Mouse (Mus musculus): ENCODE measurements at regions not wholly inside any gene's neighbourhood (a gene's known extent, or its start where the extent isn't known, plus 50 kb on each side); places are given as distances from the start of the nearest gene placed in this dataset.
A peak's percentile ranks its signal among the peaks of the same experiment; 100 is the strongest.

- Histone ChIP-seq H3K4me1 (ENCODE audit: control insufficient read depth, insufficient read depth, insufficient read length) (no peaks in the 10 kb centered on the region), H3K27ac (ENCODE audit: insufficient read depth, low read length) (no peak overlapping the region), H3K36me3 (ENCODE audit: control insufficient read depth, insufficient read depth, low read length) (no peaks in the 10 kb centered on the region), H3K4me3 (ENCODE audit: extremely low read depth, insufficient read depth, insufficient read length) (no peak overlapping the region), H3K27me3 (ENCODE audit: control insufficient read depth, insufficient read depth, low read length) (no peaks in the 10 kb centered on the region)
- TF ChIP-seq CTCF (IDR thresholded peaks at IDR 0.05; ENCODE audit: extremely low read depth, insufficient read depth, insufficient read length, insufficient replicate concordance) (no peak), POLR2A (IDR thresholded peaks at IDR 0.05; ENCODE audit: low read depth, low read length) (no peak)
- DNase-seq (ENCODE audit: low read depth in 1 of 2, low spot score in 2 of 2) = no peak
- WGBS = 91% methylated on average over 2 of the region's 2 CpGs
Measured at GRCm38 (mm10) chr1:35841626-35842025, 226.6 kb upstream of the Hs6st1 start.

DNA sequence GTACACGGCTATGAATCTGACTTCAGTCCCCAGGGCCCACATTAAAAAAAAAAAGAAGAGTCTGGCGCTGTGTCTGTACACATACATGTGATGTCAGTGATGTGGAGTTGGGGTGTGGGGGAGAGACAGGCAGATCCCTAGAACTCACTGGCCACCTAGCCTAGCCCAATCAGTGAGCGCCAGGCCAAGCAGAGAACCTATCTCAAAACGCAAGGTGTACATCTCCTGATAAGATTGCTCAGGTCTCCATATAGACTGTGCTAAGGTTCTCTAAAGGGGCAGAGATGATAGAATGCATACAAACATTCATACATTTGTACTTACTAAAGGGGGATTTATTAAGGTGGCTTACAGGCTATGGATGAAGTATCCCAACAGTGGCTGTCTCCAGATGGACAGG lies 225.5 kb upstream of the Hs6st1 start:
- 85% methylated on average over 4 of the region's 4 CpGs for WGBS

DNA sequence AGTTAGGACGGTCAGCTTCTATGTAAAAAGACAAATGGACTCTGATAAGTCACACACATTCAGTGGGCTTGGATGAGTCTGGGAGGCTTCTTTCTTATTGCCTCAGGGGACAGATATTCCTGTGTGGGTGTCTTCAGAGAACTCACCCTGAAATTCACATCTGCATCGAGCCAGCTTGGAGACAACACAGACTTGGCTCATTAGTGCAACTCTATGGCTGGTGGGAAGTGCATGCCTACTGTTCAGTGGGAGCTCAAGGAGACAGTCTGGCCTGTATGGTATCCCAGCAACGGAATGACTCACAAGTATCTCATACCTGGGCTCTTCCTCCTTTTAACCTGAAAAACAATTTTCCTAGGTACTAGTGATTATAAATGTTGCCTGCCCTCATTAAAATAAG lies 224.6 kb upstream of the Hs6st1 start:
- H3K4me3 ChIP-seq (ENCODE audit: extremely low read depth, insufficient read depth, insufficient read length) = no peak overlapping the region
- no peak for DNase-seq (ENCODE audit: low read depth in 1 of 2, low spot score in 2 of 2)
- H3K36me3 ChIP-seq (ENCODE audit: control insufficient read depth, insufficient read depth, low read length) = no peaks in the 10 kb centered on the region
- no peaks in the 10 kb centered on the region for H3K4me1 ChIP-seq (ENCODE audit: control insufficient read depth, insufficient read depth, insufficient read length)
- WGBS = 93% methylated on average over 3 of the region's 3 CpGs
- no peaks in the 10 kb centered on the region for H3K27me3 ChIP-seq (ENCODE audit: control insufficient read depth, insufficient read depth, low read length)
- no peak for TF ChIP-seq POLR2A (IDR thresholded peaks at IDR 0.05; ENCODE audit: low read depth, low read length)
- no peak overlapping the region for H3K27ac ChIP-seq (ENCODE audit: insufficient read depth, low read length)

More for the DNA sequence above, 225.5 kb upstream of the Hs6st1 start:
- Histone ChIP-seq H3K36me3 (ENCODE audit: control insufficient read depth, insufficient read depth, low read length) (no peaks in the 10 kb centered on the region), H3K4me3 (ENCODE audit: extremely low read depth, insufficient read depth, insufficient read length) (no peak overlapping the region), H3K4me1 (ENCODE audit: control insufficient read depth, insufficient read depth, insufficient read length) (no peaks in the 10 kb centered on the region), H3K27me3 (ENCODE audit: control insufficient read depth, insufficient read depth, low read length) (no peaks in the 10 kb centered on the region), H3K27ac (ENCODE audit: insufficient read depth, low read length) (no peak overlapping the region)
- TF ChIP-seq CTCF (IDR thresholded peaks at IDR 0.05; ENCODE audit: extremely low read depth, insufficient read depth, insufficient read length, insufficient replicate concordance) (no peak), POLR2A (IDR thresholded peaks at IDR 0.05; ENCODE audit: low read depth, low read length) (no peak)
- DNase-seq (ENCODE audit: low read depth in 1 of 2, low spot score in 2 of 2) = no peak

DNA sequence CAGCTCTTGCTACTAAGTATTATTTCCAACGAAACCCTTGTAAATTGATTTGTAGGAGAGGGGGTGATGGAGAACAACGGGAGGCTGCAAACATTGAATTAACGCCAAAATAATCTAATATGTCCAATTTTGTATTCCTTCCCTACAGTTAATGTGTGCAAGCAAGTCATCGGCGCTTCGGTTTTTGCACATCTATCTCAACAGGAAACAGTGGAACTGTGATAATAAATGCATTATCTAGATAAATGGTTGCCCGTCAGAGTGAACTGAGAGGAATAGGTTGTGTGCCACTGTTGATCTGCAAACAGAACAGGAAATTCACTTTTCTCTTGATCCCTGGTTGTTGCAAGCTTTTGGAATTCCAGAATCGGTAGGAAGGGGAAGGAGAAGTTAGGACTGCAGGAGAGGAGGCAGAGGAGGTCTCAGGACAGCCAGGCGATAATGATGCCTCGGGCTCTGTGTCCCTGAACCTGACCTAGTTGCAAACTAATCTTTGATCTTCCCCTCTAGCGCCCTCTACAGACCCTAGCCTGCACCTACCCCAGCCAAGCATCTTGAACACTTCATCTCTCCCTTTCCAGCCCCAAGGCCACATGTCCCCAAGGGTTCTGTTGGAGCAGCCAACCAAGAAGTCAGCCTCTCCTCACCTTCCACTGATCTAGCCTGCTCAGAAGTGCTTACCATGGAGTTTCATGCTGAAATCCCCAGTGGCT lies 221.8 kb upstream of the Hs6st1 start:
- peak in 1 of 2 experiments; percentile 14 for DNase-seq (ENCODE audit: low read depth in 1 of 2, low spot score in 2 of 2)
- Histone ChIP-seq H3K36me3 (ENCODE audit: control insufficient read depth, insufficient read depth, low read length) (no peaks in the 10 kb centered on the region), H3K4me1 (ENCODE audit: control insufficient read depth, insufficient read depth, insufficient read length) (no peaks in the 10 kb centered on the region; the same call in 1 of the 2 replicates), H3K4me3 (ENCODE audit: extremely low read depth, insufficient read depth, insufficient read length) (no peak overlapping the region), H3K27me3 (ENCODE audit: control insufficient read depth, insufficient read depth, low read length) (no peaks in the 10 kb centered on the region), H3K27ac (ENCODE audit: insufficient read depth, low read length) (no peak overlapping the region)
- TF ChIP-seq CTCF (IDR thresholded peaks at IDR 0.05; ENCODE audit: extremely low read depth, insufficient read depth, insufficient read length, insufficient replicate concordance) (peak; percentile 31; the same call in 1 of the 2 replicates), POLR2A (IDR thresholded peaks at IDR 0.05; ENCODE audit: low read depth, low read length) (no peak)
- 66% methylated on average over 11 of the region's 11 CpGs for WGBS

DNA sequence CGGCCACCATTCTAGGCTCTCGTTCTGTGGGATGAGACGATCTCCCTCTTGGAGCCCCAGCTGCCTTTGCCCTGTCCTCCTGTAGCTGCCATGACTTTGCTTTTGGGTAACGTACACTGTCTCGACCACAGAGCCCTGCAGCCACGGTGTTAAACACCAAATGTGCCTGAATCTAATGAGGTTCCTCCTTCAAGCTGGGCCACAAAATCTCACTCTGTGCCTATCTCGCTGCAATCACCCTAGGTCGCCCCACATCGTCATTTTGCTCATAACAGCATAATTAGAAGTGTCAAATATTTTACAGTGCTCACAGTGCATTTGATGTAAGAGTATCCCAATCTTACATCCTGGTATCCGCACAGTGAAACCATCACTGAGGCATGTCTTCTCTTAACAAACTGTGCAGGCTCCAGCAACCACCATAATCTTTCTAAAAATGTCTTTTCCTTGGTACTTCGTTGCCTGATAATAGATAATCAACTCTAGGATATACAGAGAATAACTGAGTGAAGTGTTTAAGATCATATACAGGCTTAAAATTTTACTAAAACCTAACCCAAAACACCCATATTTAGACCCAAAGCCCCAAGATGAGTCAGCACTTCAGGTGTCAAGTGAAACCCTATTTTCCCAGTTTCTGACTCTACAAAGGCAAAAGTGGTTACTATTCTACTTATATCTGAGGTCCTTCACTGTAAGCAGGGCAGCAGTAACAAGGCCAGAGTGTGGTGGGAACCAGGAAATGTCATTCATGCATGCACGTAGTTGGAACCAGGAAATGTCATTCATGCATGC lies 219.8 kb upstream of the Hs6st1 start:
- DNase-seq (ENCODE audit: low read depth in 1 of 2, low spot score in 2 of 2) = no peak
- 62% methylated on average over 12 of the region's 12 CpGs for WGBS
- no peaks in the 10 kb centered on the region; the same call in 1 of the 2 replicates for H3K4me1 ChIP-seq (ENCODE audit: control insufficient read depth, insufficient read depth, insufficient read length)
- no peak for TF ChIP-seq CTCF (IDR thresholded peaks at IDR 0.05; ENCODE audit: extremely low read depth, insufficient read depth, insufficient read length, insufficient replicate concordance)
- no peak for TF ChIP-seq POLR2A (IDR thresholded peaks at IDR 0.05; ENCODE audit: low read depth, low read length)
- no peak overlapping the region for H3K4me3 ChIP-seq (ENCODE audit: extremely low read depth, insufficient read depth, insufficient read length)
- no peak overlapping the region for H3K27ac ChIP-seq (ENCODE audit: insufficient read depth, low read length)
- H3K36me3 ChIP-seq (ENCODE audit: control insufficient read depth, insufficient read depth, low read length) = no peaks in the 10 kb centered on the region
- no peaks in the 10 kb centered on the region for H3K27me3 ChIP-seq (ENCODE audit: control insufficient read depth, insufficient read depth, low read length)

DNA sequence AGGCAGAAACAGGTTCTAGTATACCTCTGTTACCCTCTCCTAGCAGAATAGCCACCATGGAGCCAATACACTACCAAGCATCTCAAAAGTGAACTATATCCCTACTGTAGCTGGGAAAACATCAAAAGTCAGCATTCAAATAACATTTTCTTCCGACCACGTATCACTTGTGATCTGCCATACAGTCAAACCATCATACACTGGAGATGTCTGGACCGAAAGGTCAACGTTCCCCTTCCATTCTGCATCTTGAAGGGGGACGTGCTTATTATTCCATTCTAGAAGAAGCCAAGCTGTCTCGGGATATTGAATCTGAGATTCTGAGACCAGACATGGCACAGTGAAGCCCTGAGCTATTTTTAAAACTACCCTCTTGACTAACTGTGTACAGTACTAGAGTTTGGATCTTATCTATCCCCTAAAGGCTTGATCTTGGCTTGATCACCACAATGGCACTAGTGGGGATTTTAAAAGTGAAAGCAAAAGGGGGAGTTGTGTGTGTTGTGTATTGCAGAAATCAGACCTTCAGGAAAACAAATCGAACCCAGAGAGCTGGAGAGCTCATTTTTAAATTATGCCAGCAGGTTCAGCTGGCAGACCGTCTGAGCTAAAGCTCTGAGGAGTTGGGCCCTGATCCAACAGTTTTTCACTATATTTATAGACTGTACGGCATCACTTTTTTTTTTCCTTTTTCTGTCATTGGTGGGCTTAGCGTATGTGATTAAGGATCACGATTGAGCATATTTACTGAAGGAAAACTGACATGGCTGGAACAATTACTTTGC lies 218.6 kb upstream of the Hs6st1 start:
- Histone ChIP-seq H3K36me3 (ENCODE audit: control insufficient read depth, insufficient read depth, low read length) (no peaks in the 10 kb centered on the region), H3K27ac (ENCODE audit: insufficient read depth, low read length) (no peak overlapping the region), H3K27me3 (ENCODE audit: control insufficient read depth, insufficient read depth, low read length) (no peaks in the 10 kb centered on the region), H3K4me1 (ENCODE audit: control insufficient read depth, insufficient read depth, insufficient read length) (no peaks in the 10 kb centered on the region; the same call in 1 of the 2 replicates), H3K4me3 (ENCODE audit: extremely low read depth, insufficient read depth, insufficient read length) (no peak overlapping the region)
- no peak for DNase-seq (ENCODE audit: low read depth in 1 of 2, low spot score in 2 of 2)
- WGBS = 78% methylated on average over 11 of the region's 11 CpGs
- TF ChIP-seq POLR2A (IDR thresholded peaks at IDR 0.05; ENCODE audit: low read depth, low read length) (no peak), CTCF (IDR thresholded peaks at IDR 0.05; ENCODE audit: extremely low read depth, insufficient read depth, insufficient read length, insufficient replicate concordance) (no peak)
